Mouse (Mus musculus) heart, embryonic 16.5 days (tissue): ENCODE measurements around the gene Pom121. TPM values are rescaled to one million over a fixed set of nuclear protein-coding genes. Genes with fewer than 3 reads are reported as not detected.

Experiments used
- ATAC-seq: fragments of 200-750 bp; cut with Nextera tagmentation; replicated peaks from 2 replicates; pipeline ENCODE4 v1.8.0; 2017; ENCODE audit warnings: moderate number of reproducible peaks; ENCODE audit not compliant: insufficient read depth, low FRiP score; ENCODE audit errors: extremely low read depth
- H3K27ac ChIP-seq: fragments of 300-500 bp; sonication (generic); 2 replicates; pipeline ENCODE4 v1.5.1; 2014; ENCODE audit warnings: mild to moderate bottlenecking, low read length, control low read depth, moderate library complexity
- H3K27me3 ChIP-seq: fragments of 300-500 bp; sonication (generic); 2 replicates; pipeline ENCODE4 v1.6.1; 2014; ENCODE audit warnings: low read length, mixed read lengths; ENCODE audit not compliant: control insufficient read depth, insufficient read depth
- H3K36me3 ChIP-seq: fragments of 300-500 bp; sonication (generic); 2 replicates; pipeline ENCODE4 v1.6.1; 2014; ENCODE audit not compliant: control insufficient read depth, insufficient read depth
- H3K4me1 ChIP-seq: fragments of 300-500 bp; sonication (generic); 2 replicates; pipeline ENCODE4 v1.6.1; 2014; ENCODE audit warnings: low read length, mixed read lengths; ENCODE audit not compliant: control insufficient read depth, insufficient read depth
- H3K4me2 ChIP-seq: fragments of 300-500 bp; sonication (generic); 2 replicates; pipeline ENCODE4 v1.6.1; 2014; ENCODE audit warnings: low read depth, mild to moderate bottlenecking, control low read depth, low read length
- H3K4me3 ChIP-seq: fragments of 300-500 bp; sonication (generic); 2 replicates; pipeline ENCODE4 v1.5.1; 2014; ENCODE audit warnings: mild to moderate bottlenecking, control low read depth, low read length
- H3K9ac ChIP-seq: fragments of 300-500 bp; sonication (generic); 2 replicates; pipeline ENCODE4 v1.6.1; 2014; ENCODE audit warnings: low read length, control low read depth
- H3K9me3 ChIP-seq: fragments of 300-500 bp; sonication (generic); replicated peaks from 2 replicates; pipeline ENCODE4 v1.6.1; 2016; ENCODE audit warnings: low read length; ENCODE audit not compliant: control insufficient read depth
- WGBS: fragments of 180-500 bp; shearing (Covaris S2); extraction: QIAGEN DNeasy Blood & Tissue Kit; methylation state at CpG from one replicate; pipeline ENCODE4 v1.1.7; 2014; 5-methylcytosine and 5-hydroxymethylcytosine counted together
- microRNA-seq: library from miRNA; unstranded; fragments of <30 nt; microRNA quantifications from one replicate; pipeline ENCODE4, GENCODE M21; 2017
- polyA plus RNA-seq: library from polyadenylated mRNA; unstranded; fragments of >200 nt; fragmentation: Nextera tagmentation; extraction: Ambion mirVana; gene quantifications from 2 replicates; pipeline ENCODE4 v1.2.1, GENCODE M21; 2015

Gene Pom121
- polyA plus RNA-seq, 1 experiment from 2014 or later, result 7.4 TPM

DNA sequence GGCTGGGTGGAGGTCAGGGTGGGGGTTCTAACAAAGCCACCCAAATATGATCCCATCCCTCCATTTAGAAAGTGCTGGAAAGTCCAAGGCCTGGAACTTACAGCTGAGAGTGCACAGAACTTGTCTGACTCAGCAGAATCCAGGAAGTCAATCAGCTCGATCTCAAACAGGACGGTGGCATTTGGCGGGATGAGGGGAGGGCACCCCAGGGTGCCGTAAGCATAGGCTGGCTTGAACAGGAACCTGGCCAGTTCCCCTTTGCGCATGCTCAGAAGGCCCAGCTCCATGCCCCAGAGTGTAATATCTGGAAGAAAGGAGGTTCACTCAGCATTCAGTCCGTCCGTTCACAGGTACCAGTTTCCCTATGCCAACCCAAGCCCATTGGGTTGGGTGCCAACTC is 48.4 kb downstream of the Pom121 start:
- H3K36me3 ChIP-seq, result no peaks in the 10 kb centered on the region
- H3K27me3 ChIP-seq, result no peaks in the 10 kb centered on the region
- H3K9ac ChIP-seq, result no peak overlapping the region
- 63% methylated on average over 7 of the region's 7 CpGs for WGBS
- no peak overlapping the region for H3K4me2 ChIP-seq
- no peak overlapping the region for H3K27ac ChIP-seq
- ATAC-seq, result no peak
- H3K4me1 ChIP-seq, result no peaks in the 10 kb centered on the region
- no peak overlapping the region for H3K4me3 ChIP-seq
- H3K9me3 ChIP-seq, result no peaks in the 10 kb centered on the region

DNA sequence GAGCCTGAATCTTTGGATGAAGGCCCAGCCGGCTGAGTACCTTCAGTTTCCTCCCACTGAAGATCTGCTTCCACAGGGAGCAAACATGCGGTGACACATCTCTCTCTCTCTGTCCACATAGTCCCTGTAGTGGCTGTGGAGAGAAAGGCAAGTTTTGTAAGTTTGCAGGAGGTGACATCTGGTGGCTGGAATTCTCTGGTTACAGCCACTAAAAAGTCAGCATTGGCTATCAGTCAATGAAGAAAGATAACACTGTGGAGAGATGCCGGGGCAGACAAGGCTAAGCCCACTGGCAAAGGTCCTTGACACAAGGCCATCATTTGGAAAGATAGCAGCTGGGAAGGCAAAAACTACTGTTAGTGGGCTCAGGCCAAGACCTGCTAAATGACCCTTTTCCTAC is 56.8 kb downstream of the Pom121 start:
- H3K27ac ChIP-seq, result no peak overlapping the region
- no peak overlapping the region for H3K4me2 ChIP-seq
- H3K4me1 ChIP-seq, result no peaks in the 10 kb centered on the region
- H3K4me3 ChIP-seq, result no peak overlapping the region
- no peak overlapping the region for H3K9ac ChIP-seq
- H3K36me3 ChIP-seq, result no peaks in the 10 kb centered on the region
- no peaks in the 10 kb centered on the region for H3K9me3 ChIP-seq
- ATAC-seq, result no peak
- H3K27me3 ChIP-seq, result no peaks in the 10 kb centered on the region; the same call in 1 of the 2 replicates
- WGBS, result 23% methylated on average over 3 of the region's 3 CpGs

DNA sequence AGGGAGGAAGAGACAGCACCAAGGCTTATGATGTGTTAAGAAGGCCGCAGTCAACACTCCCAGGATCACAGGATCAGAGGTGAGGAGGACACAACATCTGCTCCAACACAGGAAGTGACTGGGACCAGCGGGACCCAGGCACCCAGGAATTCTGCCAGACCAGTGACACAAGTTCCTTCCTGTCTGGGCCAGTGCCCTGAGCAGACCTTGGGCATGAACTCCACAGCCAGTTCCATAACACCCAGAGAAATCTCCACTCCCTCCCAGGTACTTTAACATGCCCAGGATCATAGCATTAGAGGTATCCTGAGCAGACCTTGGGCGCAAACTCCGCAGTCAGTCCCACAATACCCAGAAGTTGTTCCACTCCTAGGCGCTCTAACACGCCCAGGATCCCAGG is 63.2 kb downstream of the Pom121 start:
- no peak for ATAC-seq
- no peaks in the 10 kb centered on the region for H3K9me3 ChIP-seq
- peaks cover 1% of the 10 kb centered on the region; the same call in 1 of the 2 replicates for H3K4me1 ChIP-seq
- WGBS, result 74% methylated on average over 6 of the region's 6 CpGs
- no peaks in the 10 kb centered on the region for H3K27me3 ChIP-seq
- H3K36me3 ChIP-seq, result no peaks in the 10 kb centered on the region
- no peak overlapping the region for H3K4me3 ChIP-seq
- no peak overlapping the region for H3K9ac ChIP-seq
- H3K27ac ChIP-seq, result no peak overlapping the region
- H3K4me2 ChIP-seq, result no peak overlapping the region

DNA sequence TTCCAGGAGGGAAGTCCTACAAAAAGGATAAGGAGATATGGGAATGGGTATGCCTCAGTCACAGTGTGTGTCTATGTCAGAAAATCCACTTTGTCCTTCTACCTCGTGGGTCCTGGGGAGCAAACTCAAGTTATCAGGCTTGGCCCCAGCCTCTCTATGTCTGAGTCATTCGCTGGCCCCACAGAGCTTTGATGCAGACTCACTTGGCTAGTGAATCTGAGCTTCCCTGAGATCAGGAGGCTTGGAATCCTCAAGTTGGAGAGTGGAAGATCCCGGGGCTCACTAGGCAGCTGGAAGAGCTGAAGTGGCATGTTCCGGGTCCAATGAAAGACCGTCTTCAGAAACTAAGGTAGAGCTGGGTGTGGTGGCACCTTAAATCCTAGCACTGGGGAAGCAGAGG is 64.1 kb downstream of the Pom121 start:
- no peak overlapping the region for H3K4me3 ChIP-seq
- peaks cover 3% of the 10 kb centered on the region; the same call in 1 of the 2 replicates for H3K4me1 ChIP-seq
- ATAC-seq, result no peak
- no peaks in the 10 kb centered on the region for H3K27me3 ChIP-seq
- H3K9me3 ChIP-seq, result no peaks in the 10 kb centered on the region
- no peak overlapping the region for H3K9ac ChIP-seq
- H3K27ac ChIP-seq, result no peak overlapping the region
- 82% methylated on average over 5 of the region's 5 CpGs for WGBS
- no peak overlapping the region for H3K4me2 ChIP-seq
- no peaks in the 10 kb centered on the region for H3K36me3 ChIP-seq

DNA sequence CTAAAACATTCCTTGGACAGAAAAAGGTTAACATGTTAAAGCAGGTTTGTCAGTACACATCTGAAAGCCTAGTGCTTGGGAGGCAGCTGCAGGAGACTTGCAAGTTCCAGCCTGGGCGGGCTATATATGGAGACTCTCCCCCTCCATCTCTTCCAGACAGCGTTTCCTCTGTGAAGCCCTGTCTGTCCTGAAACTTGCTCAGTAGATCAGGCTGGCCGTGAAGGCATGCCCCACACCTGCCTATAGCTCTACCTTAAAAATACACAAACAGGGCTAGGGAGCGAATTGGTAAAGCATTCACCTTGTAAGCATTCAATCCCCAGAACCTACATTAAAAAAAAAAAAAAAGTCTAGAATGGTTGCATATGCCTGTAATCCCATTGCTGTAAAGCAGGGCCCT is 64.9 kb downstream of the Pom121 start:
- 68% methylated on average over 4 of the region's 4 CpGs for WGBS

More for the DNA sequence above, 64.9 kb downstream of the Pom121 start:
- H3K27me3 ChIP-seq, result no peaks in the 10 kb centered on the region
- H3K27ac ChIP-seq, result no peak overlapping the region
- H3K4me2 ChIP-seq, result no peak overlapping the region
- H3K9me3 ChIP-seq, result no peaks in the 10 kb centered on the region
- H3K4me3 ChIP-seq, result no peak overlapping the region
- no peak overlapping the region for H3K9ac ChIP-seq
- H3K36me3 ChIP-seq, result no peaks in the 10 kb centered on the region
- peaks cover 3% of the 10 kb centered on the region; the same call in 1 of the 2 replicates for H3K4me1 ChIP-seq
- ATAC-seq, result no peak

Small RNAs within 50 kb of the gene (microRNA-seq; reads per million reads assigned to microRNA genes)
- gene Mir7033, result not detected

Other genes starting within 250 kb of the Pom121 start
- 18.9 and 20.3 TPM in 2 replicates for gene Tbl2, start 244.9 kb downstream of the Pom121 start, polyA plus RNA-seq
- 40.1 and 47.7 TPM in 2 replicates for gene Bcl7b, start 226.3 kb downstream of the Pom121 start, polyA plus RNA-seq
- gene Baz1b, start 207.3 kb downstream of the Pom121 start, polyA plus RNA-seq, result 21.1 and 22.9 TPM in 2 replicates
- gene Fzd9, start 143.3 kb downstream of the Pom121 start, polyA plus RNA-seq, result 4.3 and 5.2 TPM in 2 replicates
- 0.11 TPM in 1 of 2 replicates, not detected in the other for gene Fkbp6, start 44.5 kb downstream of the Pom121 start, polyA plus RNA-seq
- gene Trim50, start 41.3 kb downstream of the Pom121 start, polyA plus RNA-seq, result not detected in 2 replicates
- gene Nsun5, start 24.6 kb downstream of the Pom121 start, polyA plus RNA-seq, result 21.2 and 23.3 TPM in 2 replicates
- gene Hip1, start 150.6 kb upstream of the Pom121 start, polyA plus RNA-seq, result 20.3 and 23.5 TPM in 2 replicates
- gene Ccl26, start 169.0 kb upstream of the Pom121 start, polyA plus RNA-seq, result not detected in 2 replicates
- gene Ccl24, start 178.5 kb upstream of the Pom121 start, polyA plus RNA-seq, result 4.4 and 7.3 TPM in 2 replicates
- gene Rhbdd2, start 238.1 kb upstream of the Pom121 start, polyA plus RNA-seq, result 30.3 and 32.2 TPM in 2 replicates